Mouse (Mus musculus) lung, adult 2 months (tissue): ENCODE measurements at regions not wholly inside any gene's neighbourhood (a gene's known extent, or its start where the extent isn't known, plus 50 kb on each side); places are given as distances from the start of the nearest gene placed in this dataset.

Experiments
- DNase-seq: peaks from one replicate; pipeline ENCODE4 v3.0.0; 2022
- H3K4me1 ChIP-seq: fragments of 200-500 bp; 2 replicates; pipeline ENCODE4 v1.6.1; 2011; ENCODE audit warnings: low read length; ENCODE audit not compliant: control insufficient read depth, insufficient read depth
- H3K4me3 ChIP-seq: fragments of 200-500 bp; replicated peaks from 2 replicates; pipeline ENCODE3; 2011; ENCODE audit warnings: low read depth, mild to moderate bottlenecking, control low read depth, low read length; ENCODE audit errors: extremely low read depth
- CTCF ChIP-seq: fragments of 200-500 bp; IDR thresholded peaks from 2 replicates; pipeline ENCODE4 v1.5.1; 2011; ENCODE audit warnings: mild to moderate bottlenecking, low read length, control low read depth; ENCODE audit not compliant: insufficient read depth
- POLR2A ChIP-seq: fragments of 200-500 bp; IDR thresholded peaks from 2 replicates; pipeline ENCODE4 v1.6.1; 2011; ENCODE audit warnings: low read depth, mild to moderate bottlenecking, control low read depth, low read length, borderline replicate concordance; ENCODE audit errors: extremely low read depth
- WGBS: fragments of 180-500 bp; shearing (Covaris S2); methylation state at CpG from one replicate; pipeline ENCODE4 v1.1.7; 2018; 5-methylcytosine and 5-hydroxymethylcytosine counted together

- no peak for TF ChIP-seq CTCF
- TF ChIP-seq POLR2A = no peak
Observed at GRCm38 (mm10) chr2:139322509-139322908, 171.2 kb upstream of the Sptlc3 start.

GRCm38 (mm10) chr2:139325501-139325900, 168.2 kb upstream of the Sptlc3 start:
- Histone ChIP-seq H3K4me1 (no peaks in the 10 kb centered on the region), H3K4me3 (no peak overlapping the region)
- DNase-seq = no peak
- TF ChIP-seq POLR2A (no peak), CTCF (no peak)
- WGBS = 68% methylated on average over 3 of the region's 3 CpGs

More at GRCm38 (mm10) chr2:139322509-139322908, 171.2 kb upstream of the Sptlc3 start:
- Histone ChIP-seq H3K4me1 (no peaks in the 10 kb centered on the region), H3K4me3 (no peak overlapping the region)
- DNase-seq = peak; percentile 15
- 46% methylated on average over 2 of the region's 2 CpGs for WGBS

GRCm38 (mm10) chr2:139334681-139335080, 159.0 kb upstream of the Sptlc3 start:
- Histone ChIP-seq H3K4me3 (no peak overlapping the region), H3K4me1 (no peaks in the 10 kb centered on the region)
- 54% methylated on average over 1 of the region's 1 CpGs for WGBS
- DNase-seq = no peak
- TF ChIP-seq CTCF = no peak
- no peak for TF ChIP-seq POLR2A

GRCm38 (mm10) chr2:139338240-139338639, 155.5 kb upstream of the Sptlc3 start:
- Histone ChIP-seq H3K4me3 (no peak overlapping the region), H3K4me1 (no peaks in the 10 kb centered on the region)
- no peak for DNase-seq
- no peak for TF ChIP-seq CTCF
- no peak for TF ChIP-seq POLR2A
- 91% methylated on average over 4 of the region's 4 CpGs for WGBS

GRCm38 (mm10) chr2:139356280-139357010, 137.3 kb upstream of the Sptlc3 start:
- no peaks in the 10 kb centered on the region for H3K4me1 ChIP-seq
- WGBS = 85% methylated on average over 3 of the region's 3 CpGs
- no peak overlapping the region for H3K4me3 ChIP-seq
- no peak for DNase-seq
- TF ChIP-seq POLR2A (no peak), CTCF (no peak)

GRCm38 (mm10) chr2:139362245-139362847, 131.4 kb upstream of the Sptlc3 start:
- H3K4me3 ChIP-seq = no peak overlapping the region
- DNase-seq = no peak
- TF ChIP-seq CTCF (no peak), POLR2A (no peak)
- WGBS = 92% methylated on average over 1 of the region's 1 CpGs
- H3K4me1 ChIP-seq = no peaks in the 10 kb centered on the region

GRCm38 (mm10) chr2:139370070-139370469, 123.6 kb upstream of the Sptlc3 start:
- no peak for DNase-seq
- TF ChIP-seq POLR2A (no peak), CTCF (peak; percentile 5; the same call in 1 of the 2 replicates)
- no peaks in the 10 kb centered on the region for H3K4me1 ChIP-seq
- H3K4me3 ChIP-seq = no peak overlapping the region
- WGBS = 5% methylated on average over 1 of the region's 1 CpGs

- Histone ChIP-seq H3K4me1 (no peaks in the 10 kb centered on the region), H3K4me3 (no peak overlapping the region)
- 79% methylated on average over 6 of the region's 6 CpGs for WGBS
- no peak for DNase-seq
- TF ChIP-seq POLR2A (no peak), CTCF (no peak)
Observed at GRCm38 (mm10) chr2:139380285-139380684, 113.4 kb upstream of the Sptlc3 start.

GRCm38 (mm10) chr2:139381628-139382027, 112.1 kb upstream of the Sptlc3 start:
- TF ChIP-seq CTCF = peak; percentile 50
- TF ChIP-seq POLR2A = no peak
- no peaks in the 10 kb centered on the region for H3K4me1 ChIP-seq
- 0% methylated on average over 1 of the region's 1 CpGs for whole genome bisulfite sequencing
- peak; percentile 33 for DNase-seq
- no peak overlapping the region for H3K4me3 ChIP-seq

- Histone ChIP-seq H3K4me1 (no peaks in the 10 kb centered on the region), H3K4me3 (no peak overlapping the region)
- no peak for DNase-seq
- 68% methylated on average over 3 of the region's 3 CpGs for WGBS
- TF ChIP-seq POLR2A = no peak
- no peak for TF ChIP-seq CTCF
Observed at GRCm38 (mm10) chr2:139413559-139413958, 80.2 kb upstream of the Sptlc3 start.
